Mouse (Mus musculus) embryonic facial prominence, embryonic 11.5 days (tissue): ENCODE measurements around the gene Fam69a. TPM values are rescaled to one million over a fixed set of nuclear protein-coding genes. Genes with fewer than 3 reads are reported as not detected.
"Not testable (repeated sequence)": the region's sequence is repeated elsewhere in the genome, so short reads cannot be mapped to it uniquely, and the experiment has no call there.

Experiments used
- ATAC-seq: fragments of 200-750 bp; cut with Nextera tagmentation; replicated peaks from 2 replicates; pipeline ENCODE4 v1.8.0; 2017; ENCODE audit warnings: low read depth; ENCODE audit not compliant: insufficient number of reproducible peaks, low FRiP score, low TSS enrichment
- DNase-seq: peaks from one replicate; pipeline ENCODE4 v3.0.0-alpha.2; 2015; ENCODE audit warnings: low spot score
- H3K27ac ChIP-seq: fragments of 300-500 bp; sonication (generic); replicated peaks from 2 replicates; pipeline ENCODE4 v1.5.1; 2014; ENCODE audit warnings: mild to moderate bottlenecking, low read depth, low read length, control low read depth
- H3K27me3 ChIP-seq: fragments of 300-500 bp; sonication (generic); 2 replicates; pipeline ENCODE4 v1.6.1; 2014; ENCODE audit warnings: mild to moderate bottlenecking, low read length, moderate library complexity, mixed read lengths; ENCODE audit not compliant: control insufficient read depth, insufficient read depth
- H3K36me3 ChIP-seq: fragments of 300-500 bp; sonication (generic); replicated peaks from 2 replicates; pipeline ENCODE4 v1.6.1; 2014; ENCODE audit warnings: low read depth, mild to moderate bottlenecking, low read length, moderate library complexity, mixed read lengths; ENCODE audit not compliant: control insufficient read depth, insufficient read depth
- H3K4me1 ChIP-seq: fragments of 300-500 bp; sonication (generic); 2 replicates; pipeline ENCODE4 v1.6.1; 2014; ENCODE audit warnings: low read length, mixed read lengths; ENCODE audit not compliant: control insufficient read depth, insufficient read depth
- H3K4me2 ChIP-seq: fragments of 300-500 bp; sonication (generic); 2 replicates; pipeline ENCODE4 v1.6.1; 2014; ENCODE audit warnings: low read depth, mild to moderate bottlenecking, control low read depth, low read length, moderate library complexity
- H3K4me3 ChIP-seq: fragments of 300-500 bp; sonication (generic); 2 replicates; pipeline ENCODE4 v1.5.1; 2014; ENCODE audit warnings: low read depth, low read length, control low read depth
- H3K9ac ChIP-seq: fragments of 300-500 bp; sonication (generic); replicated peaks from 2 replicates; pipeline ENCODE4 v1.6.1; 2014; ENCODE audit warnings: mild to moderate bottlenecking, control low read depth, low read length
- H3K9me3 ChIP-seq: fragments of 300-500 bp; sonication (generic); replicated peaks from 2 replicates; pipeline ENCODE4 v1.6.1; 2016; ENCODE audit warnings: mild to moderate bottlenecking, low read length, inconsistent platforms, mixed read lengths; ENCODE audit not compliant: control insufficient read depth
- WGBS: fragments of 180-500 bp; shearing (Covaris S2); extraction: QIAGEN DNeasy Blood & Tissue Kit; methylation state at CpG from one replicate; pipeline ENCODE4 v1.1.7; 2014; 5-methylcytosine and 5-hydroxymethylcytosine counted together
- polyA plus RNA-seq: library from polyadenylated mRNA; unstranded; fragments of >200 nt; fragmentation: Nextera tagmentation; extraction: Ambion mirVana; gene quantifications from 2 replicates; pipeline ENCODE4 v1.2.1, GENCODE M21; 2014

The Fam69a gene
- polyA plus RNA-seq, result 22.1 and 24.3 TPM in 2 replicates

GRCm38 (mm10) chr5:107986967-107987834 lies at the start of gene Fam69a:
TSS of gene Fam69a (minus strand) at chr5:107987085.
- under 1% methylated on average over 69 of the region's 91 CpGs for WGBS
- ATAC-seq, result peak; percentile 89
- peak within 1 kb of the TSS; percentile 81 for H3K27ac ChIP-seq

GRCm38 (mm10) chr5:108035523-108035922 lies 48.6 kb upstream of the Fam69a start:
- no peak for ATAC-seq
- WGBS, result 49% methylated on average over 2 of the region's 2 CpGs
- H3K4me2 ChIP-seq, result no peak overlapping the region

More at GRCm38 (mm10) chr5:107986967-107987834, at the start of gene Fam69a:
- Histone ChIP-seq H3K4me1 (no peaks in the 10 kb centered on the region), H3K4me3 (peak within 1 kb of the TSS; percentile 80), H3K9me3 (no peaks in the 10 kb centered on the region), H3K4me2 (peak within 1 kb of the TSS; percentile 83), H3K9ac (peak within 1 kb of the TSS; percentile 76), H3K27me3 (no peaks in the 10 kb centered on the region), H3K36me3 (no peaks in the 10 kb centered on the region)
- DNase-seq, result peak; percentile 94

GRCm38 (mm10) chr5:108034194-108034593 lies 47.3 kb upstream of the Fam69a start:
- no peak for ATAC-seq

More at GRCm38 (mm10) chr5:108035523-108035922, 48.6 kb upstream of the Fam69a start:
- H3K36me3 ChIP-seq, result no peaks in the 10 kb centered on the region
- no peak overlapping the region for H3K9ac ChIP-seq
- H3K27me3 ChIP-seq, result no peaks in the 10 kb centered on the region
- H3K9me3 ChIP-seq, result no peaks in the 10 kb centered on the region
- H3K27ac ChIP-seq, result no peak overlapping the region
- H3K4me1 ChIP-seq, result no peaks in the 10 kb centered on the region
- no peak for DNase-seq
- no peak overlapping the region for H3K4me3 ChIP-seq

GRCm38 (mm10) chr5:108031267-108031666 lies 44.4 kb upstream of the Fam69a start:
- DNase-seq (no peak), ATAC-seq (no peak)
- H3K36me3 ChIP-seq, result no peaks in the 10 kb centered on the region
- H3K4me1 ChIP-seq, result no peaks in the 10 kb centered on the region
- H3K4me2 ChIP-seq, result no peak overlapping the region
- H3K4me3 ChIP-seq, result no peak overlapping the region
- 89% methylated on average over 4 of the region's 4 CpGs for WGBS
- no peak overlapping the region for H3K27ac ChIP-seq
- no peaks in the 10 kb centered on the region for H3K9me3 ChIP-seq
- H3K9ac ChIP-seq, result no peak overlapping the region
- no peaks in the 10 kb centered on the region for H3K27me3 ChIP-seq

More at GRCm38 (mm10) chr5:108034194-108034593, 47.3 kb upstream of the Fam69a start:
- Histone ChIP-seq H3K4me3 (no peak overlapping the region), H3K27ac (no peak overlapping the region), H3K9ac (no peak overlapping the region), H3K36me3 (no peaks in the 10 kb centered on the region), H3K27me3 (no peaks in the 10 kb centered on the region), H3K4me2 (no peak overlapping the region), H3K4me1 (no peaks in the 10 kb centered on the region), H3K9me3 (no peaks in the 10 kb centered on the region)
- DNase-seq, result peak; percentile 80
- 36% methylated on average over 3 of the region's 4 CpGs for WGBS

GRCm38 (mm10) chr5:108029968-108030367 lies 43.1 kb upstream of the Fam69a start:
- no peak overlapping the region for H3K9ac ChIP-seq
- H3K4me2 ChIP-seq, result no peak overlapping the region
- H3K36me3 ChIP-seq, result no peaks in the 10 kb centered on the region
- no peaks in the 10 kb centered on the region for H3K9me3 ChIP-seq
- H3K4me3 ChIP-seq, result no peak overlapping the region
- H3K27ac ChIP-seq, result no peak overlapping the region
- H3K27me3 ChIP-seq, result no peaks in the 10 kb centered on the region
- DNase-seq (no peak), ATAC-seq (no peak)
- WGBS, result 89% methylated on average over 2 of the region's 2 CpGs
- H3K4me1 ChIP-seq, result no peaks in the 10 kb centered on the region

GRCm38 (mm10) chr5:108028797-108029536 lies 42.1 kb upstream of the Fam69a start:
- H3K4me2 ChIP-seq, H3K27ac ChIP-seq, ATAC-seq, H3K4me1 ChIP-seq, DNase-seq, H3K4me3 ChIP-seq, H3K9me3 ChIP-seq, H3K27me3 ChIP-seq, H3K9ac ChIP-seq, H3K36me3 ChIP-seq: not testable (repeated sequence)
- 91% methylated on average over 7 of the region's 7 CpGs for WGBS

GRCm38 (mm10) chr5:108028230-108028629 lies 41.3 kb upstream of the Fam69a start:
- H3K27ac ChIP-seq, result no peak overlapping the region
- no peaks in the 10 kb centered on the region for H3K9me3 ChIP-seq
- no peaks in the 10 kb centered on the region for H3K27me3 ChIP-seq
- no peak overlapping the region for H3K4me3 ChIP-seq
- H3K9ac ChIP-seq, result no peak overlapping the region
- DNase-seq (no peak), ATAC-seq (no peak)
- H3K4me1 ChIP-seq, result no peaks in the 10 kb centered on the region
- no peak overlapping the region for H3K4me2 ChIP-seq
- no peaks in the 10 kb centered on the region for H3K36me3 ChIP-seq
- WGBS, result 78% methylated on average over 4 of the region's 4 CpGs

GRCm38 (mm10) chr5:108021346-108021745 lies 34.5 kb upstream of the Fam69a start:
- Histone ChIP-seq H3K9ac (no peak overlapping the region), H3K27ac (no peak overlapping the region), H3K4me3 (no peak overlapping the region), H3K9me3 (no peaks in the 10 kb centered on the region), H3K36me3 (no peaks in the 10 kb centered on the region), H3K4me2 (no peak overlapping the region), H3K4me1 (no peaks in the 10 kb centered on the region), H3K27me3 (no peaks in the 10 kb centered on the region)
- ATAC-seq (no peak), DNase-seq (no peak)
- 57% methylated on average over 3 of the region's 3 CpGs for WGBS
